Mouse (Mus musculus): ENCODE measurements around the gene Brsk2. TPM values are rescaled to one million over a fixed set of nuclear protein-coding genes. Genes with fewer than 3 reads are reported as not detected.

Gene Brsk2
- polyA plus RNA-seq, 1 experiment from 2014 or later: 0.84 TPM

DNA sequence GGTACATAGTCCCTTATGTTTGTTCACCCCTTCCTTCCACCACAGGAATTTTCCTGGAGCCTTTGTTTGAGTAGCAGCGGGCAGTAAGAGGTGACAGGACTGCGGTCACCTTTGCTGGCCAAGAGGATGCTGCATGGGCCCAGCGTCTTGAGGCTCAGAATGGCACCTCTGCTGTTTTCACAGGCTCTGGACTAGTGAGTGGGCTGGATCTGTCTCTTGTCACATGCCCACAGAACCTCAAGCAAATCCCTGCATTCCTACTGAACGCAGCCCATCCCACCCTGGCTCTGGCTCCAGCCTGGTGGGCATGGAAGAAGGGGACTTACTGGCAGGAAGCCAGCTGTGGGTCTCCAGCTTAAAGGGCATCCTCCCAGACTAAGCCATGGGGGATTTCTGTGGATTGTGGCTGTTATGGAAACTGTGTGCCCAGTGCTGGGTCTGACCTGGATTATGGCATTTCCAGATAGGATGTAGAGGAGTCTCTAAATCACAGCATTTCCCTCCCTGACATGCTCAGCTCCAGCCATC lies 8.0 kb downstream of the Brsk2 start:
- 85% methylated on average over 4 of the region's 4 CpGs for WGBS

DNA sequence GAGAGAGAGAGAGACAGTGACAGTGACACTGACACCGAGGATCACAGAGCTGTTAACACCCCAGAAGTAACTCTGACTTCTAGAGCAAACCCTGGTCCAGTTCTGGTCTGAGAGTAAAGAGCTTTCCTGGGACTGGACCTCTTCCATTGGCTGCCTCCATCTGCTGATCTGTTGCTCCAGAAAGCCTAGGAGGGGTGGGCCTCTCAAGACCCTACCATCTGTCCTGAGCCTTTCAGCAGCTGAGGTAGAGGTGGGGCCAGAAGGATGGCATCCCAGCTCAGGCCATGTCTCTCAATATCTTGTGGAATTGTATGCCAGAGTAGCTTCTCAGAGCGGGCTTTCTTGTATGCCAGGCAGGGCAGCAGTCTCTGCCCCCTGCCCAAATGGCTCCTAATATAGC lies 8.7 kb downstream of the Brsk2 start:
- no peak overlapping the region for H3K4me3 ChIP-seq (replicated peaks)
- no peaks in the 10 kb centered on the region for H3K9me3 ChIP-seq
- ATAC-seq (ENCODE audit: insufficient number of reproducible peaks, insufficient read depth, low FRiP score, low TSS enrichment, low read depth): no peak
- 81% methylated on average over 1 of the region's 2 CpGs for WGBS
- H3K9ac ChIP-seq (replicated peaks): no peak overlapping the region
- H3K4me1 ChIP-seq (replicated peaks): no peaks in the 10 kb centered on the region
- H3K27me3 ChIP-seq: peaks cover 20% of the 10 kb centered on the region
- no peaks in the 10 kb centered on the region for H3K36me3 ChIP-seq
- no peak overlapping the region for H3K4me2 ChIP-seq
- H3K27ac ChIP-seq: no peak overlapping the region

More for the DNA sequence above, 8.0 kb downstream of the Brsk2 start:
- H3K27ac ChIP-seq: no peak overlapping the region
- H3K9ac ChIP-seq (replicated peaks): no peak overlapping the region
- ATAC-seq (ENCODE audit: insufficient number of reproducible peaks, insufficient read depth, low FRiP score, low TSS enrichment, low read depth): no peak
- no peaks in the 10 kb centered on the region for H3K36me3 ChIP-seq
- H3K9me3 ChIP-seq: no peaks in the 10 kb centered on the region
- no peak overlapping the region for H3K4me3 ChIP-seq (replicated peaks)
- peaks cover 27% of the 10 kb centered on the region for H3K27me3 ChIP-seq
- H3K4me1 ChIP-seq (replicated peaks): no peaks in the 10 kb centered on the region
- no peak overlapping the region for H3K4me2 ChIP-seq

DNA sequence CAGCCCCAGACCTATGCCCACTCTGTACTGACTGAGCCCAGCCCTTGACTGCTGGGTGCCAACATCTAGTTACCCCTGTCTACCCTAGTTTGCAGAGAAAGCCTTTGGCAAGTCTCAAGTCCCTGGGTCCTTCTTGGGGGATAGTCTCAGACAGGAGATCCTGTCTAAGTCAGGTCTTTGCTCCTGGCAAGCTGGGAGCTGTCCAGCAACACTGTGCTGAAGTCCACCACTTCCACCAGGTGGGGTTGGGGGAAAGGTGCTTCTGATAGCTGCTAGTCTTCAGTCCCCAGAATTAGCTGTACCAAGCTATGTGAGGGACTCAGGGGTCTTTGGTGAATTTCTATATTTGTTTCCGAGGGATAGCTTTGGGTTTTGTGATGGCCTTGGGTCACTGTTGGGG lies 9.6 kb downstream of the Brsk2 start:
- no peak for ATAC-seq (ENCODE audit: insufficient number of reproducible peaks, insufficient read depth, low FRiP score, low TSS enrichment, low read depth)
- Histone ChIP-seq H3K9ac (replicated peaks) (no peak overlapping the region), H3K27ac (no peak overlapping the region), H3K27me3 (peaks cover 11% of the 10 kb centered on the region), H3K36me3 (no peaks in the 10 kb centered on the region), H3K4me2 (no peak overlapping the region), H3K9me3 (no peaks in the 10 kb centered on the region), H3K4me3 (replicated peaks) (no peak overlapping the region), H3K4me1 (replicated peaks) (no peaks in the 10 kb centered on the region)
- WGBS: 79% methylated on average over 1 of the region's 1 CpGs

DNA sequence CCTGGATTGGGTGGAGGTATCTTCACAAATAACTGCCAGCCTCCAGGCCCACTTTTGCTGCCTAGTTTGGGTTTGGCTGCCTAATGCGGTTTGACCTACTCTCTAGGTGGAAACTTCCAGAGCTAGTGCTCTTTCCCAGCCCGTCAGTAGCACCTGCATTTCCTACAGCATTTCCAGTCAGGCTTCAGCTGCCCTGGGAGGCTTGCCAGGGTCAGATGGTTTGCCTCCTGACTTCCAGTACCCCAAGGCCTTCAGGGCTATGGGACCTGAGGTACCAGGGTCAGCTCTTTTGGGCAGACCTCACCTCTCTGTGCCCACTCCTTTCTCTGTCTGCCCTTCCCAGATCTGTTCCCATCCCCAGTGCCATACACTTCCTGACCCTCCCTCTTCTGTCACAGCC lies 11.4 kb downstream of the Brsk2 start:
- ATAC-seq (ENCODE audit: insufficient number of reproducible peaks, insufficient read depth, low FRiP score, low TSS enrichment, low read depth): no peak
- 76% methylated on average over 2 of the region's 2 CpGs for WGBS
- no peaks in the 10 kb centered on the region for H3K4me1 ChIP-seq (replicated peaks)

DNA sequence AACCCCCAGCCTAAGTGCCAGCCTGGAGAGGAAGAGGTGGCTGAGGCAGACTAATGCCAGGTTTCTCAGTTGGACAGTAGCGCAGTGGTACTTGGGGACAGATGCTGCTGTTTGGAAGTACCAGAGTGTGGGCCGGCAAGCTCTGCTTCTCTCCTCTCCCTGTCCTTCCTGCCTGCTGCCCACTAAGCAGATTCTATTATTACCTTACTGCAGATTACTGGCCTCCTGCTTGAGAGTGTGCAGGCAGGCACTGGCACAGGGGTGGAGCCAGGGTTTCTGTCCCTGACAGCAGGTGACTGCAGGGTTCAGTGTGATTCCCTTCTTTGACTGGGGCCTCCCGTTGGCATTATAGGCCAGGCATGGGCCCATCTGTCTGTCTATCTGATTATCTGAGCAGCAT lies 11.9 kb downstream of the Brsk2 start:
- H3K4me3 ChIP-seq (replicated peaks): no peak overlapping the region
- no peak overlapping the region for H3K9ac ChIP-seq (replicated peaks)
- H3K4me2 ChIP-seq: no peak overlapping the region
- no peaks in the 10 kb centered on the region for H3K9me3 ChIP-seq
- no peaks in the 10 kb centered on the region for H3K36me3 ChIP-seq
- H3K27me3 ChIP-seq: peaks cover 2% of the 10 kb centered on the region; the same call in 1 of the 2 replicates
- no peak for ATAC-seq (ENCODE audit: insufficient number of reproducible peaks, insufficient read depth, low FRiP score, low TSS enrichment, low read depth)
- no peak overlapping the region for H3K27ac ChIP-seq
- 79% methylated on average over 3 of the region's 3 CpGs for WGBS
- H3K4me1 ChIP-seq (replicated peaks): no peaks in the 10 kb centered on the region

More for the DNA sequence above, 11.4 kb downstream of the Brsk2 start:
- Histone ChIP-seq H3K27me3 (peaks cover 4% of the 10 kb centered on the region; the same call in 1 of the 2 replicates), H3K9ac (replicated peaks) (no peak overlapping the region), H3K4me3 (replicated peaks) (no peak overlapping the region), H3K4me2 (no peak overlapping the region), H3K9me3 (no peaks in the 10 kb centered on the region), H3K27ac (no peak overlapping the region), H3K36me3 (no peaks in the 10 kb centered on the region)

- no peaks in the 10 kb centered on the region for H3K4me1 ChIP-seq (replicated peaks)
- WGBS: 93% methylated on average over 3 of the region's 3 CpGs
- no peak overlapping the region for H3K4me2 ChIP-seq
- no peaks in the 10 kb centered on the region for H3K9me3 ChIP-seq
- ATAC-seq (ENCODE audit: insufficient number of reproducible peaks, insufficient read depth, low FRiP score, low TSS enrichment, low read depth): no peak
- no peak overlapping the region for H3K27ac ChIP-seq
- no peaks in the 10 kb centered on the region for H3K36me3 ChIP-seq
- no peak overlapping the region for H3K9ac ChIP-seq (replicated peaks)
- H3K27me3 ChIP-seq: no peaks in the 10 kb centered on the region
- H3K4me3 ChIP-seq (replicated peaks): no peak overlapping the region
Measured at GRCm38 (mm10) chr7:141962521-141962920, 13.0 kb downstream of the Brsk2 start.

- H3K36me3 ChIP-seq: no peaks in the 10 kb centered on the region
- no peak for ATAC-seq (ENCODE audit: insufficient number of reproducible peaks, insufficient read depth, low FRiP score, low TSS enrichment, low read depth)
- H3K4me2 ChIP-seq: no peak overlapping the region
- no peak overlapping the region for H3K27ac ChIP-seq
- no peak overlapping the region for H3K4me3 ChIP-seq (replicated peaks)
- H3K27me3 ChIP-seq: no peaks in the 10 kb centered on the region
- 83% methylated on average over 2 of the region's 2 CpGs for WGBS
- H3K9ac ChIP-seq (replicated peaks): no peak overlapping the region
- H3K9me3 ChIP-seq: no peaks in the 10 kb centered on the region
- H3K4me1 ChIP-seq (replicated peaks): no peaks in the 10 kb centered on the region
Measured at GRCm38 (mm10) chr7:141966281-141966680, 16.7 kb downstream of the Brsk2 start.

DNA sequence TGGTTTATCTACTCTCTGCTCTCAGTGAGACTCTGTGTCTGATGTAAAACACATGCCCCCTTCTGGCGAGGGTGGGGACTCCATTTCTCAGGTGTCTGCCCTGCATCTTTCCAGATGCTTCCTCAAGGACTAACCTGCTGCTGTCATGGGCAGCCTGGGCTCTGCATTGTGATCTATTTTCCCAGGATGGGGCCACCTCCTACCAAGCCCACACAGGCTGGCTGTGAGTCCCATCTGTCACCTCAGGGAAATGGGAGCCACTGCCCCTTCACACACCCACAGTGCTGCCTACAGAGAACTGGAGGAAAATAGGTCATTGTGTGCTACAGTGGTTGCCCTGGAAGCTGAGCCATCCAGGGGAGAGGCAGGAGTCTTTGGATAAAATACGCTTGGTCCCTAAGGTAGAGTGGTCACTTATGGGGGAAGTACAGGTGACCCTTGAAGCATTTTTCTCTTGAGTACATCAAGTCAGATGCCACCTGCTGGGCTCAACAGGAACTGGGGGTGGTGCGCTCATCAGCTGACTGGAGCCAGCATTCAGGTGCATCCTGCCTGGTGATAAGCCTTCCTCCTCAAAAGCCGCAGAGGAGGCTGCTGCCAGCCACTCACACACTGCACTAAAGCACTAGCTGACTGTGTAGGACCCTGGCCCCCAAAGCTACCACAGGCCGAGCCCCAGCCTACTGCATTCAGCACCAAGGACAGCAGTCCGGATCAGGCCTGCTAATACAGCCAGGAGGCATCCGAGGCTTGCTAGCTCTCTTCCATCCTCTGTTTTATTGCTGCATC lies 23.5 kb downstream of the Brsk2 start:
- no peak overlapping the region for H3K4me3 ChIP-seq (replicated peaks)
- no peaks in the 10 kb centered on the region for H3K27me3 ChIP-seq
- no peak for ATAC-seq (ENCODE audit: insufficient number of reproducible peaks, insufficient read depth, low FRiP score, low TSS enrichment, low read depth)
- no peaks in the 10 kb centered on the region for H3K9me3 ChIP-seq
- H3K4me1 ChIP-seq (replicated peaks): no peaks in the 10 kb centered on the region
- no peak overlapping the region for H3K9ac ChIP-seq (replicated peaks)
- WGBS: 25% methylated on average over 7 of the region's 7 CpGs
- no peaks in the 10 kb centered on the region for H3K36me3 ChIP-seq
- no peak overlapping the region for H3K4me2 ChIP-seq
- no peak overlapping the region for H3K27ac ChIP-seq

GRCm38 (mm10) chr7:141978003-141978402 lies 28.5 kb downstream of the Brsk2 start:
- 77% methylated on average over 6 of the region's 6 CpGs for WGBS
- H3K9me3 ChIP-seq: no peaks in the 10 kb centered on the region
- no peaks in the 10 kb centered on the region for H3K4me1 ChIP-seq (replicated peaks)
- no peak for ATAC-seq (ENCODE audit: insufficient number of reproducible peaks, insufficient read depth, low FRiP score, low TSS enrichment, low read depth)
- no peak overlapping the region for H3K4me2 ChIP-seq
- H3K36me3 ChIP-seq: no peaks in the 10 kb centered on the region
- no peak overlapping the region for H3K4me3 ChIP-seq (replicated peaks)
- no peak overlapping the region for H3K9ac ChIP-seq (replicated peaks)
- no peak overlapping the region for H3K27ac ChIP-seq
- H3K27me3 ChIP-seq: no peaks in the 10 kb centered on the region

- H3K9ac ChIP-seq (replicated peaks): no peak overlapping the region
- H3K4me1 ChIP-seq (replicated peaks): no peaks in the 10 kb centered on the region
- 87% methylated on average over 4 of the region's 4 CpGs for WGBS
- no peaks in the 10 kb centered on the region for H3K36me3 ChIP-seq
- H3K9me3 ChIP-seq: no peaks in the 10 kb centered on the region
- ATAC-seq (ENCODE audit: insufficient number of reproducible peaks, insufficient read depth, low FRiP score, low TSS enrichment, low read depth): no peak
- H3K4me3 ChIP-seq (replicated peaks): no peak overlapping the region
- H3K27me3 ChIP-seq: no peaks in the 10 kb centered on the region
- no peak overlapping the region for H3K4me2 ChIP-seq
- H3K27ac ChIP-seq: no peak overlapping the region
Measured at GRCm38 (mm10) chr7:141979247-141979646, 29.7 kb downstream of the Brsk2 start.

GRCm38 (mm10) chr7:141981237-141981636 lies 31.7 kb downstream of the Brsk2 start:
- no peak overlapping the region for H3K9ac ChIP-seq (replicated peaks)
- H3K4me3 ChIP-seq (replicated peaks): no peak overlapping the region
- no peak for ATAC-seq (ENCODE audit: insufficient number of reproducible peaks, insufficient read depth, low FRiP score, low TSS enrichment, low read depth)
- no peak overlapping the region for H3K4me2 ChIP-seq
- H3K36me3 ChIP-seq: no peaks in the 10 kb centered on the region
- H3K9me3 ChIP-seq: no peaks in the 10 kb centered on the region
- no peaks in the 10 kb centered on the region for H3K4me1 ChIP-seq (replicated peaks)
- H3K27me3 ChIP-seq: no peaks in the 10 kb centered on the region
- no peak overlapping the region for H3K27ac ChIP-seq
- WGBS: 83% methylated on average over 7 of the region's 7 CpGs

All from limb, embryonic 12.5 days (tissue).